Mouse (Mus musculus) liver (tissue): ENCODE results near the gene Slc9a5.

Experiments
- DNase-seq: peaks from one replicate; pipeline ENCODE4 v3.0.0-alpha.2; 2020; ENCODE audit warnings: mixed read lengths

The Slc9a5 gene

GRCm38 (mm10) chr8:105348450-105349095, at the start of gene Slc9a5:
Gene Slc9a5, plus strand, starts transcription at chr8:105348843.
- DNase-seq = peak; percentile 59

GRCm38 (mm10) chr8:105299962-105300361, 48.7 kb upstream of the Slc9a5 start:
- DNase-seq = peak; percentile 95

- DNase-seq = no peak
Measured at GRCm38 (mm10) chr8:105303396-105303795, 45.2 kb upstream of the Slc9a5 start.

- DNase-seq = no peak
Measured at GRCm38 (mm10) chr8:105303874-105304273, 44.8 kb upstream of the Slc9a5 start.

- peak; percentile 56 for DNase-seq
Measured at GRCm38 (mm10) chr8:105304325-105305210, 44.1 kb upstream of the Slc9a5 start.

- peak; percentile 81 for DNase-seq
Measured at GRCm38 (mm10) chr8:105305211-105306145, 43.2 kb upstream of the Slc9a5 start, which contains the start of gene Elmo3. Gene Elmo3, plus strand, starts transcription at chr8:105305601.

GRCm38 (mm10) chr8:105306146-105306691, 42.4 kb upstream of the Slc9a5 start:
- no peak for DNase-seq

GRCm38 (mm10) chr8:105307670-105308069, 41.0 kb upstream of the Slc9a5 start:
- DNase-seq = no peak

GRCm38 (mm10) chr8:105308428-105308827, 40.2 kb upstream of the Slc9a5 start:
- DNase-seq = no peak

GRCm38 (mm10) chr8:105309142-105309847, 39.3 kb upstream of the Slc9a5 start:
- DNase-seq = no peak

GRCm38 (mm10) chr8:105310118-105310517, 38.5 kb upstream of the Slc9a5 start:
- no peak for DNase-seq

GRCm38 (mm10) chr8:105311718-105312117, 36.9 kb upstream of the Slc9a5 start:
- DNase-seq = peak; percentile 59

GRCm38 (mm10) chr8:105312891-105313481, 35.7 kb upstream of the Slc9a5 start:
- DNase-seq = peak; percentile 63

- DNase-seq = peak; percentile 49
Measured at GRCm38 (mm10) chr8:105313622-105314402, 34.8 kb upstream of the Slc9a5 start.

GRCm38 (mm10) chr8:105315073-105315769, 33.4 kb upstream of the Slc9a5 start:
- no peak for DNase-seq

GRCm38 (mm10) chr8:105317941-105318340, 30.7 kb upstream of the Slc9a5 start:
- no peak for DNase-seq

GRCm38 (mm10) chr8:105318662-105319190, 29.9 kb upstream of the Slc9a5 start:
- DNase-seq = no peak

- DNase-seq = peak; percentile 82
Measured at GRCm38 (mm10) chr8:105323183-105323582, 25.5 kb upstream of the Slc9a5 start.

- DNase-seq = peak; percentile 56
Measured at GRCm38 (mm10) chr8:105325641-105326093, 23.0 kb upstream of the Slc9a5 start.
